Mouse (Mus musculus): ENCODE measurements around the gene Slc7a7. TPM values are rescaled to one million over a fixed set of nuclear protein-coding genes. Genes with fewer than 3 reads are reported as not detected.

Gene Slc7a7
- polyA plus RNA-seq (2014; fragmentation: Illumina TruSeq; extraction: RNeasy Lipid Tissue Mini Kit (QIAGEN cat#74804); ENCODE audit: insufficient read depth, low read depth, low replicate concordance): 9.3 TPM

GRCm38 (mm10) chr14:54417623-54418081 is at the start of gene Slc7a7:
TSS of gene Slc7a7 (minus strand) at chr14:54417780.

GRCm38 (mm10) chr14:54463959-54464292 is 46.3 kb upstream of the Slc7a7 start, which contains the start of gene Lrp10:
TSS of gene Lrp10 (plus strand) at chr14:54464137.

DNA sequence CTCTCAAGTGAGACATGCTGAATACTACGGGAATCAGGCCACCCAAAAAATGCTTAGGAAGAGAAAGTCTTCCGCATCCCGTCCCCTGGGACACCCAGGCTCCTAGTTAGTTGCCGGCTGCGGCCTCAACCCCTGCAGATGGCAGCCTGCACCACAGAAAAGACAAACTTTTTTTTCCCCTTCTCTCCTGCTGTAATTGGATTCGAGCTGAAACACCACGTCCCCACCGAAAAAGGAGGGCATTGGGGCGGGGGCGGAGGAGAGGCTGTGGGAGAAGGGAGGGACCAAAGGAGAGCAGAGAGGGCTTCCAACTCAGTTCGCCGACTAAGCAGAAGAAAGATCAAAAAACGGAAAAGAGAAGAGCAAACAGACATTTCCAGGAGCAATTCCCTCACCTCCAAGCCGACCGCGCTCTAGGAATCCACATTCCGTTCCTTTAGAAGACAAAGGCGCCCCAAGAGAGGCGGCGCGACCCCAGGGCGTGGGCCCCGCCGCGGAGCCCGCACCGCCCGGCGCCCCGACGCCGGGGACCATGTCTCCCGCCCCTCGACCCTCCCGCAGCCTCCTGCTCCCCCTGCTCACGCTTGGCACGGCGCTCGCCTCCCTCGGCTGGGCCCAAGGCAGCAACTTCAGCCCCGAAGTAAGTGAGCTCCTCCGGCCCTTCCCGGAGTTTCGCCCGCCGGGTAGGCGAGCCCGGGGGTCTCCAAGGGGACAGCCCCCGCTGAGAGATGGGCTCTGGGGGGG is 13.9 kb upstream of the Slc7a7 start, which contains the start of gene Mmp14:
Gene Mmp14 (plus strand): TSS at position 279 of the 744 bp plus-strand sequence.

GRCm38 (mm10) chr14:54426689-54427398 is 9.3 kb upstream of the Slc7a7 start, which contains the start of gene Mrpl52:
TSS of gene Mrpl52 (plus strand) at chr14:54426909.

GRCm38 (mm10) chr14:54360577-54361340 is 56.8 kb downstream of the Slc7a7 start, which contains the start of gene Oxa1l:
TSS of gene Oxa1l (plus strand) at chr14:54360834.

Other genes starting within 250 kb of the Slc7a7 start
- gene Dad1, start 163.7 kb downstream of the Slc7a7 start, polyA plus RNA-seq (2014; fragmentation: Illumina TruSeq; extraction: RNeasy Lipid Tissue Mini Kit (QIAGEN cat#74804); ENCODE audit: insufficient read depth, low read depth, low replicate concordance): 180 TPM
- 40.9 TPM for gene Abhd4, start 163.6 kb downstream of the Slc7a7 start, polyA plus RNA-seq (2014; fragmentation: Illumina TruSeq; extraction: RNeasy Lipid Tissue Mini Kit (QIAGEN cat#74804); ENCODE audit: insufficient read depth, low read depth, low replicate concordance)
- gene Olfr49, start 132.8 kb downstream of the Slc7a7 start, polyA plus RNA-seq (2014; fragmentation: Illumina TruSeq; extraction: RNeasy Lipid Tissue Mini Kit (QIAGEN cat#74804); ENCODE audit: insufficient read depth, low read depth, low replicate concordance): not detected
- 27.3 TPM for gene Oxa1l, start 56.9 kb downstream of the Slc7a7 start, polyA plus RNA-seq (2014; fragmentation: Illumina TruSeq; extraction: RNeasy Lipid Tissue Mini Kit (QIAGEN cat#74804); ENCODE audit: insufficient read depth, low read depth, low replicate concordance)
- gene Mrpl52, start 9.1 kb upstream of the Slc7a7 start, polyA plus RNA-seq (2014; fragmentation: Illumina TruSeq; extraction: RNeasy Lipid Tissue Mini Kit (QIAGEN cat#74804); ENCODE audit: insufficient read depth, low read depth, low replicate concordance): 264 TPM
- gene Mmp14, start 13.8 kb upstream of the Slc7a7 start, polyA plus RNA-seq (2014; fragmentation: Illumina TruSeq; extraction: RNeasy Lipid Tissue Mini Kit (QIAGEN cat#74804); ENCODE audit: insufficient read depth, low read depth, low replicate concordance): 32.6 TPM
- gene Lrp10, start 46.4 kb upstream of the Slc7a7 start, polyA plus RNA-seq (2014; fragmentation: Illumina TruSeq; extraction: RNeasy Lipid Tissue Mini Kit (QIAGEN cat#74804); ENCODE audit: insufficient read depth, low read depth, low replicate concordance): 45.8 TPM
- gene Rem2, start 58.3 kb upstream of the Slc7a7 start, polyA plus RNA-seq (2014; fragmentation: Illumina TruSeq; extraction: RNeasy Lipid Tissue Mini Kit (QIAGEN cat#74804); ENCODE audit: insufficient read depth, low read depth, low replicate concordance): 1.6 TPM
- gene Prmt5, start 99.7 kb upstream of the Slc7a7 start, polyA plus RNA-seq (2014; fragmentation: Illumina TruSeq; extraction: RNeasy Lipid Tissue Mini Kit (QIAGEN cat#74804); ENCODE audit: insufficient read depth, low read depth, low replicate concordance): 15.0 TPM
- 7.2 TPM for gene Haus4, start 136.8 kb upstream of the Slc7a7 start, polyA plus RNA-seq (2014; fragmentation: Illumina TruSeq; extraction: RNeasy Lipid Tissue Mini Kit (QIAGEN cat#74804); ENCODE audit: insufficient read depth, low read depth, low replicate concordance)
- gene Ajuba, start 159.8 kb upstream of the Slc7a7 start, polyA plus RNA-seq (2014; fragmentation: Illumina TruSeq; extraction: RNeasy Lipid Tissue Mini Kit (QIAGEN cat#74804); ENCODE audit: insufficient read depth, low read depth, low replicate concordance): 19.3 TPM
- 2.7 TPM for gene 4931414P19Rik, start 188.2 kb upstream of the Slc7a7 start, polyA plus RNA-seq (2014; fragmentation: Illumina TruSeq; extraction: RNeasy Lipid Tissue Mini Kit (QIAGEN cat#74804); ENCODE audit: insufficient read depth, low read depth, low replicate concordance)
- 185 TPM for gene Psmb5, start 200.2 kb upstream of the Slc7a7 start, polyA plus RNA-seq (2014; fragmentation: Illumina TruSeq; extraction: RNeasy Lipid Tissue Mini Kit (QIAGEN cat#74804); ENCODE audit: insufficient read depth, low read depth, low replicate concordance)
- not detected for gene Psmb11, start 203.7 kb upstream of the Slc7a7 start, polyA plus RNA-seq (2014; fragmentation: Illumina TruSeq; extraction: RNeasy Lipid Tissue Mini Kit (QIAGEN cat#74804); ENCODE audit: insufficient read depth, low read depth, low replicate concordance)
- gene Gm17606, start 223.2 kb upstream of the Slc7a7 start, polyA plus RNA-seq (2014; fragmentation: Illumina TruSeq; extraction: RNeasy Lipid Tissue Mini Kit (QIAGEN cat#74804); ENCODE audit: insufficient read depth, low read depth, low replicate concordance): not detected
- 0.46 TPM for gene Cdh24, start 223.6 kb upstream of the Slc7a7 start, polyA plus RNA-seq (2014; fragmentation: Illumina TruSeq; extraction: RNeasy Lipid Tissue Mini Kit (QIAGEN cat#74804); ENCODE audit: insufficient read depth, low read depth, low replicate concordance)

Measured in lung, adult 10 weeks (tissue).